Mouse (Mus musculus) embryo, embryonic 10 days (tissue): ENCODE data around the gene Serpina1f.
"Not testable (repeated sequence)": the region's sequence is repeated elsewhere in the genome, so short reads cannot be mapped to it uniquely, and the experiment has no call there.

Source experiments
- DNase-seq: peaks from one replicate; pipeline ENCODE4 v3.0.0-alpha.2; 2015; ENCODE audit warnings: low spot score

The Serpina1f gene

DNA sequence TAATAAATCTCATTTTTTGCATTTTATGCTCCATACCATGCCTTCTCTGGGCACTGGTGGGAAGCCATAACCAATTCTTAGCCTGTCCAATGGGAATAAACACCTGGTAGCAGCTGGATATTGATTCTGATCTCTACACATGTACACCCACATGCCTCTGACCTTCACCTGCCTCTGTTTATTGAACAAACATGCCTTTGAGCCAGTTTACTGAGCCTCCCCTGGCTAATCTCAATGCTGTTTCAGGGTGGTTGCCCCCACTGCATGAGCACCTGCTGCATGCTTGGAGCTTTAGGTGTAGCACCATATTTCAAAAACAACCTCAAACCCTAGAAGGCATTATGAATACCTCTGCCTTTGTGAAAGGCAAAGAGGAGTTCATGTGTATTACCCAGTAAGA lies 33.3 kb downstream of the Serpina1f start:
- not testable (repeated sequence) for DNase-seq

DNA sequence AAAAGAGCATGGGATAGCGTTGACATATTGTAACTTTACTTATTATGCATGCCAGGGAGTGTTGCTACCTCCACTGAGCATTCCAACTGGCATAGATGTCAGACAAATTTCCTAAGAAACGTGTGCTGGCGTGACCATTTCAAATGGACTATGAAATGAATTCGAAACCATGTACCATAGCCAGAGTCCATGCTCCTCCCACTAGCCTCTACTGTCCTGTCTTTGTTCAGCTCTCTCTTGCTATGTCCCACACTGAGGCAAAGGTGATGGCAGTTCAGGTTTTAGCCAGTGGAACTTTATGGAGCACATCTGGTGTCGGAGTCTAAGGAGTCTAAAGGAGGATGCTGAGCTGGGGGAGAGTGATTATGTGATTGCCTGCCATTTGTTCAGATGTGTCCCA lies 35.3 kb downstream of the Serpina1f start:
- no peak for DNase-seq

DNA sequence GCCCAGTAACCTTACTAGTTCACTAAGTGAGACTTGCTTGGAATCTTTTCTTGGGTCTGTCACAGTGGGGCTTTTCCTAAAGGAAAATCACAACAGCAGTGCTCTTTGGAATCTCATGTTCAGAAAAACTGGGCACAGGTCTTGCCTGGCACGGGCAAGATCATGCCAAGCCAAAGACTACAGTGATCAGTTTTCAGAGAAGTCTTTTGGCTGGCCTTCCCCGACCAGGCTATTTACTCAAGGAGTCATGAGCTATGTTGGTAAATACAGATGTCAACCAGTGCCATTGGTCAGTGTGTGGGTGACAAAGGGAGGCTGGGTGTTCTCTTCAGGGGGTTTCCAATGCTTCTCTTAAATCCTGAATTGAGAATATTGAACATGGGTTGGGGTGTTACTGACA lies 36.2 kb downstream of the Serpina1f start:
- no peak for DNase-seq

DNA sequence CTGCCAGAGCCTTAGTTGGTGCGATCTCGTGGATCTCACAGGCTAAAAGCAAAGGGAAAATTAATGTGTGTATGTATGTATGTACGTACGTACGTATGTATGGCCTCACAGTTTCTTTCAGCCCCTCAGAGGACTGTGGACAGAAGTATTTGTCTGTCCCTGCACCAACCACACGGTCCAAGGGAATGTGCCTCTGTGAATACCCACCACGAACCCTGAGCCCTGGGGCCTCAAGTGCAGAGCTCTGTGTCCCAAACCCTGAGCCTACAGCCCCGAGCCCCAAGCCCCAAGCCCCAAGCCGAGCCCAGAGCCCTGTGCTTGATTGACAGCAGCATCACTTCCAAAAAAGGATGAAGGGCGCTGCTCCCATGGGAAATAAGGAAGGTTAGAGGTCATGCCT lies 37.3 kb downstream of the Serpina1f start:
- DNase-seq: no peak

DNA sequence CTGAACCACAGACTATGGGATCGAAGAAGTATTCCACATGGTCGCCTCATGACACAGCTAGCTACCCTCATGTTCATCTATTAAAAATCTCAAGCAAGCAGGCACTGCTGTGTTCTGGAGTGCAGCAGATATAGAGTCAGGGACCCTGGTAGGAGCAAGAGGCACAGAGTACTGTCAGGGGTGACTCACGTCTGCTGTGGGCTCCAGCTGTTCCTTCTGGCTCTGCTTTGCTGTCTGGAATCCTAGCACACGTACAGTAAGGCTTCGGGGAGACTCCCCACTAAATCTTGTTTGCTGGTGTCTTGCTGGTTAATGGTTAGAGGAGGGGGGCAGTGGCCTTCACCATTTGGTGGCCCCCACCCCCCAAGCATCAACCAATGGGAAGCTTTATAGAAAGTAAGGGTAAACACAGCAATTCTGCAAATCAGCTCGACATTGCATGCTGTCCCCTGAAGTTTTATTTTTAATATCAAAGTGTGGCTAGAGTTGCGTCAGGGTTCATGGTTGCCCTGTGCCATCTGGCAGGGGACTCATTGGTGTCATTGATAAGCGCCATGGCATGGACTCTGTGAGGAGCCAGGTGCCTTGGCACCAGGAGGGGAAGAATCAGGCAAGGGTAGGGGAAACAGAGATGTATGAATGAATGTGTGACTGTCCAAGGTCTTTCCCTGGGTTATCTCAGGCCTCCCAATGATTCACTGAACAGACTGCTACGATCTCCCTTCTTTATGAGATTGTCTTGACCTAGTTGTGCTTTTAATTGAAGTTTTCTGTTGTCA lies 38.3 kb downstream of the Serpina1f start, which contains the start of gene Serpina6:
Serpina6 (minus strand) TSS at position 365 of the 779 bp plus-strand sequence.
- no peak for DNase-seq

DNA sequence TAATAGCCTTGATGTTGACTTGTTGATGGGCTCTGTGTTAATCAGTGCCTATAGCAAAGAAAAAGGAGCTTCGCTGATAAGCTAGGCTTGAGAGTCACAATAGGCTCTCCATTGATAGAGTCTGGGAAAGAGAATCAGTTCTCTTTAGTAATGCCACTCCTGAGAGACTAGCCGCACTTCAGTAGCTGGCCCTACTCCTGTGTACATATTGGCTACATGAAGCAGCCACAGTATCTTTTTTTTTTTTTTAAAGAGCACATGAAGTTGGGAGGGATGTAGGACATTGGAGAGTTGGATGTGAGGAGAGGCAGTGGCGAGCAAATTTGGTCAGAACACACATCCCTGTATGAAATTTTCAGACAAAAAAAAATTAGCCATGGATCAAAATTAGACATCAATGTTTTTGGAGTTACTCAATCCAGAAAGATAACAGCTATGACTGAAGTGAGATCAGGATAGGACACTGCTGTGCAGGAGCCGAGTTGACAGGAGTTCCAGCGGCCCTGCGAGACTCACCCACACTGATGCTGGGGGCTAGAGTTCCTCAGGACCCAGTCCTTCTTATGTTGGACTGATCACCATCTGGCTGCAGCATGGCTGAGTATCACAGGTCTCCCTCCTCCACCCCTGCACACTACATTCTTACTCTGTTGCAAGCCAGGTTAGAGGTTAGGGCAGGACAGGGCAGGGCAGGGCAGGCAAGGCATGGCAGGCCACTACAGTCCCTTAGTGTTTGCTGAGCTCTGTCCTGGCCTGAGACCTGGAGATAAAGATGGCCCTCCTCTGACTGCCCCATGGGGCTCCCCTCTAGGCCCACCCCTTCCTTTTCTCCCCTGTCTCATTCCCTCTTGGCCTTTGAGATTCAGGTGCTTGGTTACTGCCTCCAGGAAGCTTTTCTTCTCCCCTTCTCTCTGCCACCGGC lies 39.9 kb downstream of the Serpina1f start:
- DNase-seq: no peak

DNA sequence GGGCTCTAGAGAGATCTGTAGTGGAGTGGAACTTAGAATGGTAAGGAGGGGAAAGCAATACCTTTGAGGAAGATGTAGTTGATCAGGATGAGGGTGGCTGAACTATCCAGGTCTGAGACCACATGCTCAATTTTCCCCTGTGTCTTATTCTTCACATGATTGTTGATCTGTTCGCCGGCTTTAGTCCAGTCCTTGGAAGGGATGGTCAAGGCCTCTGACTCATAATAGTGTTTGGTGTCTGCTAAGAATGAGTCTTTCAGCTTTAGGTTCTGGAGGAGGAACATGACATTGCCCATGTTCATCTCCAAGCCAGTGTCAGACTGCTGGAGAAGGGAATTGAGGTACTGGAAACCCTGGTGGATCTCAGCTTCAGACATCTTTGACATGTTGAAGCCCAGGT lies 41.5 kb downstream of the Serpina1f start:
- no peak for DNase-seq

DNA sequence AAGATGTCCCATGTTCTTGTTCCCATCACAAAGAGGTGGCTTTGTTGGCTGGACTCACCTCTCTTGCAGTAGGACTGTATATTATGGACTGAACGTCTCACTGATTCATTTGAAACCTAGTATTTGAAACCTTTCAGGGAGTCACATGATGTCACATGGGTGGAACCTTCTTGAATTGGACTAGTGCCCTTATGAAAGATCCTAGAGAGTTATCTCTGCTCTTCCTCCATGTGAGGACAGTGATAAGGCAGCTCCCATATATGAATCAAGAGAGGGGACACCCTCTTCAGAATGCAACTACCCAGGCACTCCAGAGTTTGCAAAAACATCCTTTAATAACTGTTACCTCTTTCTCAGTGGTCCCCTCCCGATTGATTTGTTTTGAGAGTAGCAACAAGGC lies 49.0 kb downstream of the Serpina1f start:
- DNase-seq: no peak

DNA sequence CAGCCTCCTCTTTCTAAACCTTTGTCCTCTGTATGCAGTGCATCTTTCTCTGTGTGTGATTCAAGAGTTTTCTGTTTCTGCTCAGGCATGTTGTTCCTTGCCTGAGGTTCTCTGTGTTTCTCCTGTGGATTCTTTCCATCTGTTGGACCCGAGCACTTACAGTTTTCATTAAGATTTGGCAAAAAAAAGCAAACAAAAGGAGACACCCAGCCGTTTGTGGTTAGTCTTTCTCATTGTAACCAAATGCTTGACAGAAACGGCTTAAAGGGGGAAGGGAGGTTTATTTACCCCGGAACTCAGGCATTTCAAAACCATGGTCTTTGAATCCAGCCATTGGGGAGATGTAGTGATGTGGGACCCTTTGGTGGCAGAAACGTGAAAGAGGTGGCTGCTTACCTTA lies 50.7 kb downstream of the Serpina1f start:
- no peak for DNase-seq

DNA sequence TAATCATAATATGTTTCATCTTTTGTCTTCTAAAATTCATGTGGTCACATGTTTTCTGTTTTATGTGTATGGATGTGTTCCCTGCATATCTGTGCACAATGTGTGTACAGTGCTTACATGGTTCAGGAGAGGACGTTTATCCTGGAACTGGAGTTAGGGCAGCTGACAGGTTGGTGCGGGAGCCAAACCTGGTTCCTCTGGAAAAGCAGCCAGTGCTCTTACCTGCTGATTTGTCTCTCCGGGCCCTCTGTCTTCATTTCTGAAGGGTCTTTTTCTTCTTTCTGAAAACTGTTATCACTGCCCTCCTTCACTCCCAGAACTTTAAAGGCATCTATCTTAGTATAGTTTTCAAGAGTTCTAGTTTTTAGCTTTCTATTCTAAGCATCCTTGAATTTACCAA lies 51.5 kb downstream of the Serpina1f start:
- no peak for DNase-seq

DNA sequence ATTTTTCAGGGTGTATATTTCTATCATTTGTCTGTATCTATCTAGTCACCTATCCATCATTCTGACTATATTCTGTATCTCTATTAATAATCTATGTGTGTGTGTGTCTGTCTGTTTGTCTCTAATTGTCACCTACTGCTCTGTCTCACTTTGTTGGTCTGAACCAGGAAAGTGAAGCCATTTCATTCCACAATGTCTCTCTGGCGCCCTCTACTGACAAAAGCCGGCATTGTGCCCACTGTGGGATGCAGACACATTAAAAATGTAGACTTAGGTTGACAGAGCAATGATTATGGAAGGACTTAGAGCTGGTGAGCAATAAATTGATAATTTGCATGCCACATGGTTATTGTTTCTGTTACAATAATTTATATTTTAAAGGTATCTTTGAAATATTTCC lies 52.0 kb downstream of the Serpina1f start:
- DNase-seq: peak; percentile 68
